Mouse (Mus musculus): ENCODE results near the gene Hmcn1.

DNA sequence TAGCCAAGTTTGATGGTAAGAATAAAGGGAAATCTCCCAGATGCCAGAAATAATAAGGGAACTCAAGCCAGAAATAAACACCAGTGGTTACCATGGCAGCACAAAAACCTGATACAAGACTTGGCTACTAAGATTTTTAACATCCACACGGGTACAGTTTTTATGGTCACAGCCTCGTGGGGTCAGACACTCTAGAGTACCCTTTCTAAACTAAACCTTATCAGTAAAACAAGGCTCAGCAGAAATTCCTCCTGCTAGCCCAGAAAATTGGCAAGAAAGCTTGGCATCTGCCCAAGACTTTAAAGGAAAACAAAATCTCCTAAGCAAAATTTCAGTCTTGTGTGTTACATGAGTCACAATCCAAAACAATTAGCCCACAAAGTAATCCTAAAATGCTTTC lies 17.0 kb downstream of the Hmcn1 start:
- no peak for TF ChIP-seq POLR2A (IDR thresholded peaks at IDR 0.05; ENCODE audit: insufficient read depth, low read depth, low read length)
- no peak for TF ChIP-seq CTCF (IDR thresholded peaks at IDR 0.05; ENCODE audit: insufficient read depth, low read depth, low read length)
